Mouse (Mus musculus): ENCODE data around the gene Rab11b. TPM values are rescaled to one million over a fixed set of nuclear protein-coding genes. Genes with fewer than 3 reads are reported as not detected.

Gene Rab11b
- polyA plus RNA-seq, 1 experiment from 2014 or later: 277 TPM

GRCm38 (mm10) chr17:33718384-33718881 is 41.9 kb downstream of the Rab11b start, which contains the start of gene March2:
TSS of gene March2 (minus strand) at chr17:33718670.
- Histone ChIP-seq H3K4me2 (ENCODE audit: low read depth, severe bottlenecking) (peak within 1 kb of the TSS; percentile 71), H3K36me3 (ENCODE audit: control insufficient read depth, insufficient read depth, low read length) (no peaks in the 10 kb centered on the region), H3K9me3 (ENCODE audit: control insufficient read depth, low read length) (no peaks in the 10 kb centered on the region), H3K27me3 (ENCODE audit: control insufficient read depth, insufficient read depth, low read length) (no peaks in the 10 kb centered on the region), H3K4me3 (ENCODE audit: low read depth, low read length) (peak within 1 kb of the TSS; percentile 77), H3K27ac (replicated peaks; ENCODE audit: low read depth, low read length) (no peak within 1 kb of the TSS), H3K4me1 (ENCODE audit: control insufficient read depth, insufficient read depth, low read length) (peaks cover 4% of the 10 kb centered on the region; the same call in 1 of the 2 replicates), H3K9ac (ENCODE audit: low read length) (peak within 1 kb of the TSS; percentile 65)
- WGBS: under 1% methylated on average over 46 of the region's 46 CpGs
- DNase-seq (ENCODE audit: low spot score): peak; percentile 99
- ATAC-seq (ENCODE audit: insufficient number of reproducible peaks, low FRiP score, low TSS enrichment, low read depth): peak; percentile 98

DNA sequence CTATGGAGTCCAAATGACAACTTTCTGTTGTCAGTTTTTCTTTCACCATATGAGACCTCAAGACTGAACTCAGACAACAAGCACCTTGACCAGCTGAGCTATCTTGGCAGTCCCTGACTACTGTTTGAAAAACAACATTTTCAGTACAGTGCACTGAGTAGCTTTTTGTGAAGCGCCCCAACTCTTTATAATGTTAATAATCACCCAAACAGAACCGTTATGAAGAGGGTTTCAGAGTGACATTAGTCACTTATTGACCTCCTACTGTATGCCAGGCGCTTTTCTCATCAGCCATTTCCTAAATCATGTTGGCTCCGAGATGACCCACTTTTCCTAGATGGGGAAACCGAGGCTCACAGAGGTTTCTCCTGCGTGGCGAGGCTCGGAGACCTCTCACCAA is 42.3 kb downstream of the Rab11b start:
- ATAC-seq (ENCODE audit: insufficient number of reproducible peaks, low FRiP score, low TSS enrichment, low read depth) (no peak), DNase-seq (ENCODE audit: low spot score) (no peak)
- Histone ChIP-seq H3K36me3 (ENCODE audit: control insufficient read depth, insufficient read depth, low read length) (no peaks in the 10 kb centered on the region), H3K27me3 (ENCODE audit: control insufficient read depth, insufficient read depth, low read length) (no peaks in the 10 kb centered on the region), H3K9me3 (ENCODE audit: control insufficient read depth, low read length) (no peaks in the 10 kb centered on the region), H3K9ac (ENCODE audit: low read length) (peak overlapping the region; percentile 65), H3K4me3 (ENCODE audit: low read depth, low read length) (peak overlapping the region; percentile 77), H3K4me2 (ENCODE audit: low read depth, severe bottlenecking) (peak overlapping the region; percentile 71), H3K27ac (replicated peaks; ENCODE audit: low read depth, low read length) (no peak overlapping the region), H3K4me1 (ENCODE audit: control insufficient read depth, insufficient read depth, low read length) (peaks cover 4% of the 10 kb centered on the region; the same call in 1 of the 2 replicates)
- WGBS: 9% methylated on average over 8 of the region's 8 CpGs

DNA sequence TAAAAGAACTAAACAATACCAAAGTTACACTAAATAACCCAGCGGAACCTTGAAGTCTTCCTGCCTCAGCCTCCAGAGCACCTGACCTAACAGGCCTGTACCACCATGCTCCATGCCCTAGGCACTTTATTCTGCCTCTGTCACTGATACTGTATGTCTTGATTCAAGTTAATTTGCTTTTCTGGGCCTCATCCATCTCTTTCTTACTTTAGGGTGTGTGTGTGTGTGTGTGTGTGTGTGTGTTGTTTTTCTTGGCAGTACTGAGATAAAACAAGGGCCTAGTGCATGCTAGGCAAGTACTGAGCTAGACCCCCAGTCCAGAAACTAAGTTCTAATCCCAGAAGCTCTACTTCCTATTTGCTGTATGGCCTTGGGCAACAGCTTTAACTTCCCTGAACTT is 43.1 kb downstream of the Rab11b start:
- H3K27ac ChIP-seq (replicated peaks; ENCODE audit: low read depth, low read length): no peak overlapping the region
- H3K4me2 ChIP-seq (ENCODE audit: low read depth, severe bottlenecking): no peak overlapping the region
- no peak for ATAC-seq (ENCODE audit: insufficient number of reproducible peaks, low FRiP score, low TSS enrichment, low read depth)
- H3K36me3 ChIP-seq (ENCODE audit: control insufficient read depth, insufficient read depth, low read length): no peaks in the 10 kb centered on the region
- no peak overlapping the region for H3K9ac ChIP-seq (ENCODE audit: low read length)
- no peak for DNase-seq (ENCODE audit: low spot score)
- H3K4me3 ChIP-seq (ENCODE audit: low read depth, low read length): no peak overlapping the region
- 96% methylated on average over 1 of the region's 1 CpGs for WGBS
- no peaks in the 10 kb centered on the region for H3K9me3 ChIP-seq (ENCODE audit: control insufficient read depth, low read length)
- peaks cover 4% of the 10 kb centered on the region; the same call in 1 of the 2 replicates for H3K4me1 ChIP-seq (ENCODE audit: control insufficient read depth, insufficient read depth, low read length)
- no peaks in the 10 kb centered on the region for H3K27me3 ChIP-seq (ENCODE audit: control insufficient read depth, insufficient read depth, low read length)

DNA sequence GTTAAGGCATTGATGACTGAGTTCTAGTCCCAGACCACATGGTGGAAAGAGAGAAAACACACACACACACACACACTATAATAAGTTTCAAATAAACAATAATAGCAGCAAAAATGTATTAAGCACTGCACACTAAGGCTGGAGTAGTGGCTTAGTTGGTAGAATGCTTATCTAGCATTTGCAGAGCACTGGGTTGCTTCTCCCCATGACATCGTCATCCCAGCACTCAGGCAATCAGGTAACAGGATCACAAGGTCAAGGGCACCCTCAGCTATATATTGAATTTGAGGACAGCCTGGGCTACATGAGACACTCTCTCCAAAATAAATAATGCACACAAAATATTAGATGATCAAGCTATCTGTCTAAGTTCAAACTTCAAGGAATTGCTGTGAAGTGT is 45.6 kb downstream of the Rab11b start:
- Histone ChIP-seq H3K36me3 (ENCODE audit: control insufficient read depth, insufficient read depth, low read length) (no peaks in the 10 kb centered on the region), H3K9ac (ENCODE audit: low read length) (no peak overlapping the region), H3K27me3 (ENCODE audit: control insufficient read depth, insufficient read depth, low read length) (no peaks in the 10 kb centered on the region), H3K4me1 (ENCODE audit: control insufficient read depth, insufficient read depth, low read length) (peaks cover 4% of the 10 kb centered on the region; the same call in 1 of the 2 replicates), H3K27ac (replicated peaks; ENCODE audit: low read depth, low read length) (no peak overlapping the region), H3K4me3 (ENCODE audit: low read depth, low read length) (no peak overlapping the region), H3K9me3 (ENCODE audit: control insufficient read depth, low read length) (no peaks in the 10 kb centered on the region), H3K4me2 (ENCODE audit: low read depth, severe bottlenecking) (no peak overlapping the region)
- DNase-seq (ENCODE audit: low spot score) (no peak), ATAC-seq (ENCODE audit: insufficient number of reproducible peaks, low FRiP score, low TSS enrichment, low read depth) (no peak)
- WGBS: 83% methylated on average over 1 of the region's 1 CpGs

- ATAC-seq (ENCODE audit: insufficient number of reproducible peaks, low FRiP score, low TSS enrichment, low read depth) (no peak), DNase-seq (ENCODE audit: low spot score) (no peak)
- 79% methylated on average over 5 of the region's 5 CpGs for WGBS
- H3K4me2 ChIP-seq (ENCODE audit: low read depth, severe bottlenecking): no peak overlapping the region
- no peaks in the 10 kb centered on the region for H3K9me3 ChIP-seq (ENCODE audit: control insufficient read depth, low read length)
- H3K27ac ChIP-seq (replicated peaks; ENCODE audit: low read depth, low read length): no peak overlapping the region
- 0 out of 2 replicates have a peak, but pooled peaks cover 2% of the 10 kb centered on the region for H3K36me3 ChIP-seq (ENCODE audit: control insufficient read depth, insufficient read depth, low read length)
- no peak overlapping the region for H3K9ac ChIP-seq (ENCODE audit: low read length)
- peaks cover 4% of the 10 kb centered on the region; the same call in 1 of the 2 replicates for H3K4me1 ChIP-seq (ENCODE audit: control insufficient read depth, insufficient read depth, low read length)
- H3K4me3 ChIP-seq (ENCODE audit: low read depth, low read length): no peak overlapping the region
- H3K27me3 ChIP-seq (ENCODE audit: control insufficient read depth, insufficient read depth, low read length): no peaks in the 10 kb centered on the region
Observed at GRCm38 (mm10) chr17:33713271-33713670, 47.1 kb downstream of the Rab11b start.

- Histone ChIP-seq H3K4me2 (ENCODE audit: low read depth, severe bottlenecking) (no peak overlapping the region), H3K4me3 (ENCODE audit: low read depth, low read length) (no peak overlapping the region), H3K27ac (replicated peaks; ENCODE audit: low read depth, low read length) (no peak overlapping the region), H3K4me1 (ENCODE audit: control insufficient read depth, insufficient read depth, low read length) (no peaks in the 10 kb centered on the region), H3K9me3 (ENCODE audit: control insufficient read depth, low read length) (no peaks in the 10 kb centered on the region), H3K9ac (ENCODE audit: low read length) (no peak overlapping the region), H3K36me3 (ENCODE audit: control insufficient read depth, insufficient read depth, low read length) (0 out of 2 replicates have a peak, but pooled peaks cover 4% of the 10 kb centered on the region), H3K27me3 (ENCODE audit: control insufficient read depth, insufficient read depth, low read length) (no peaks in the 10 kb centered on the region)
- 82% methylated on average over 3 of the region's 3 CpGs for WGBS
- no peak for DNase-seq (ENCODE audit: low spot score)
- ATAC-seq (ENCODE audit: insufficient number of reproducible peaks, low FRiP score, low TSS enrichment, low read depth): no peak
Observed at GRCm38 (mm10) chr17:33709834-33710233, 50.5 kb downstream of the Rab11b start.

GRCm38 (mm10) chr17:33703091-33703490 is 57.2 kb downstream of the Rab11b start:
- DNase-seq (ENCODE audit: low spot score) (no peak), ATAC-seq (ENCODE audit: insufficient number of reproducible peaks, low FRiP score, low TSS enrichment, low read depth) (no peak)
- Histone ChIP-seq H3K4me1 (ENCODE audit: control insufficient read depth, insufficient read depth, low read length) (no peaks in the 10 kb centered on the region), H3K9me3 (ENCODE audit: control insufficient read depth, low read length) (no peaks in the 10 kb centered on the region), H3K4me3 (ENCODE audit: low read depth, low read length) (no peak overlapping the region), H3K36me3 (ENCODE audit: control insufficient read depth, insufficient read depth, low read length) (0 out of 2 replicates have a peak, but pooled peaks cover 5% of the 10 kb centered on the region), H3K27ac (replicated peaks; ENCODE audit: low read depth, low read length) (no peak overlapping the region), H3K4me2 (ENCODE audit: low read depth, severe bottlenecking) (no peak overlapping the region), H3K27me3 (ENCODE audit: control insufficient read depth, insufficient read depth, low read length) (no peaks in the 10 kb centered on the region), H3K9ac (ENCODE audit: low read length) (no peak overlapping the region)
- 89% methylated on average over 9 of the region's 9 CpGs for WGBS

GRCm38 (mm10) chr17:33702178-33702577 is 58.2 kb downstream of the Rab11b start:
- no peaks in the 10 kb centered on the region for H3K27me3 ChIP-seq (ENCODE audit: control insufficient read depth, insufficient read depth, low read length)
- ATAC-seq (ENCODE audit: insufficient number of reproducible peaks, low FRiP score, low TSS enrichment, low read depth): no peak
- H3K4me3 ChIP-seq (ENCODE audit: low read depth, low read length): no peak overlapping the region
- peaks cover 9% of the 10 kb centered on the region; the same call in 1 of the 2 replicates for H3K36me3 ChIP-seq (ENCODE audit: control insufficient read depth, insufficient read depth, low read length)
- H3K4me1 ChIP-seq (ENCODE audit: control insufficient read depth, insufficient read depth, low read length): no peaks in the 10 kb centered on the region
- H3K27ac ChIP-seq (replicated peaks; ENCODE audit: low read depth, low read length): no peak overlapping the region
- no peak for DNase-seq (ENCODE audit: low spot score)
- H3K9ac ChIP-seq (ENCODE audit: low read length): no peak overlapping the region
- 81% methylated on average over 1 of the region's 1 CpGs for WGBS
- no peaks in the 10 kb centered on the region for H3K9me3 ChIP-seq (ENCODE audit: control insufficient read depth, low read length)
- H3K4me2 ChIP-seq (ENCODE audit: low read depth, severe bottlenecking): no peak overlapping the region

DNA sequence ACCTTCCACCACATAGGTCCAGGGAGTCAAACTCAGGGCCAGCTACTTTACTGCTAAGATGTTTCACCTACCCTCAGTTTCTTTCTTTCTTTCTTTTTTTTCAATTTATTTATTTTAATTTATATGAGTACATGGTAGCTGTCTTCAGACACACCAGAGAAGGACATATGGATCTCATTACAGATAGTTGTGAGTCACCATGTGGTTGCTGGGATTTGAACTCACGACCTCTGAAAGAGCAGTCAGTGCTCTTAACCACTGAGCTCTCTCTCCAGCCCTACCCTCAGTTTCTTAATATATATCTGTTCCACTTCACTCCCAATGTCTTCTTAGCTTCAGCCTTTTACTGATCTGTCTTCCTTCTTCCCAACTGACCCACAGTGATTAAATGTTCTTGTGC is 64.9 kb downstream of the Rab11b start:
- Histone ChIP-seq H3K9ac (ENCODE audit: low read length) (no peak overlapping the region), H3K36me3 (ENCODE audit: control insufficient read depth, insufficient read depth, low read length) (peaks cover 9% of the 10 kb centered on the region; the same call in 1 of the 2 replicates), H3K27me3 (ENCODE audit: control insufficient read depth, insufficient read depth, low read length) (no peaks in the 10 kb centered on the region), H3K27ac (replicated peaks; ENCODE audit: low read depth, low read length) (no peak overlapping the region), H3K4me2 (ENCODE audit: low read depth, severe bottlenecking) (no peak overlapping the region), H3K4me3 (ENCODE audit: low read depth, low read length) (no peak overlapping the region), H3K4me1 (ENCODE audit: control insufficient read depth, insufficient read depth, low read length) (no peaks in the 10 kb centered on the region), H3K9me3 (ENCODE audit: control insufficient read depth, low read length) (no peaks in the 10 kb centered on the region)
- no peak for DNase-seq (ENCODE audit: low spot score)
- ATAC-seq (ENCODE audit: insufficient number of reproducible peaks, low FRiP score, low TSS enrichment, low read depth): no peak
- 68% methylated on average over 1 of the region's 1 CpGs for WGBS
